8 mouse cellular contexts compared by ENCODE assay signal in genomic region chr6:126702116-126702515, GRCm38 (mm10). TPM values are rescaled to one million over a fixed set of nuclear protein-coding genes. Genes with fewer than 3 reads are reported as not detected.
A peak's percentile ranks its signal among the peaks of the same experiment; 100 is the strongest.
DNase-seq lines count a peak whose midpoint lies in the region; ATAC-seq and TF ChIP-seq lines count a peak whose summit lies in the region.

No protein-coding gene starts in this region.

- H3K27me3 ChIP-seq in C2C12 (ENCODE audit: control insufficient read depth, insufficient read depth, insufficient read length) = peaks cover 27% of the 10 kb centered on the region
- H3K27me3 ChIP-seq in forebrain, embryonic 10.5 days (ENCODE audit: poor library complexity, severe bottlenecking) = peaks cover 35% of the 10 kb centered on the region
- H3K27me3 ChIP-seq in heart, embryonic 16.5 days (ENCODE audit: control insufficient read depth, insufficient read depth, low read length) = peaks cover 39% of the 10 kb centered on the region
- H3K27me3 ChIP-seq in liver, embryonic 15.5 days = 0 out of 2 replicates have a peak, but pooled peaks cover 12% of the 10 kb centered on the region
- 0 out of 2 replicates have a peak, but pooled peaks cover 2% of the 10 kb centered on the region for H3K27me3 ChIP-seq in neural tube, embryonic 11.5 days (ENCODE audit: control insufficient read depth, insufficient read depth, low read length)
- H3K27me3 ChIP-seq in testis, adult 2 months (ENCODE audit: control insufficient read depth, insufficient read depth, low read length) = no peaks in the 10 kb centered on the region

- H3K4me1 ChIP-seq in forebrain, embryonic 10.5 days = peaks cover 9% of the 10 kb centered on the region
- 0 out of 2 replicates have a peak, but pooled peaks cover 2% of the 10 kb centered on the region for H3K4me1 ChIP-seq in heart, embryonic 16.5 days (ENCODE audit: control insufficient read depth, insufficient read depth, low read length)
- H3K4me1 ChIP-seq in liver, embryonic 15.5 days (replicated peaks) = no peaks in the 10 kb centered on the region
- H3K4me1 ChIP-seq in neural tube, embryonic 11.5 days (ENCODE audit: control insufficient read depth, insufficient read depth, low read length) = no peaks in the 10 kb centered on the region
- H3K4me1 ChIP-seq in testis, adult 2 months (ENCODE audit: control insufficient read depth, insufficient read depth, low read length) = no peaks in the 10 kb centered on the region; the same call in 1 of the 2 replicates

- no peaks in the 10 kb centered on the region for H3K79me3 ChIP-seq in C2C12 (ENCODE audit: low read depth)

- H3K79me2 ChIP-seq in C2C12 (ENCODE audit: control insufficient read depth, insufficient read depth) = no peaks in the 10 kb centered on the region

- H3K9me3 ChIP-seq in forebrain, embryonic 10.5 days = no peaks in the 10 kb centered on the region
- no peaks in the 10 kb centered on the region for H3K9me3 ChIP-seq in heart, embryonic 16.5 days (replicated peaks; ENCODE audit: control insufficient read depth, low read length)
- H3K9me3 ChIP-seq in liver, embryonic 15.5 days (replicated peaks) = no peaks in the 10 kb centered on the region
- H3K9me3 ChIP-seq in neural tube, embryonic 11.5 days (ENCODE audit: control insufficient read depth, low read length) = no peaks in the 10 kb centered on the region

- peak overlapping the region; percentile 49; the same call in 1 of the 2 replicates for H3K9ac ChIP-seq in heart, embryonic 16.5 days (ENCODE audit: low read length)
- H3K9ac ChIP-seq in liver, embryonic 15.5 days = no peak overlapping the region
- H3K9ac ChIP-seq in neural tube, embryonic 11.5 days (ENCODE audit: low read length) = no peak overlapping the region

- TF ChIP-seq CTCF in C2C12 (IDR thresholded peaks at IDR 0.05; ENCODE audit: control insufficient read depth, insufficient read depth, insufficient read length) = peak; percentile 46
- TF ChIP-seq CTCF in brain, embryonic 14.5 days (IDR thresholded peaks at IDR 0.05; ENCODE audit: borderline replicate concordance, extremely low read depth, insufficient read depth, insufficient read length) = peak; percentile 91
- TF ChIP-seq CTCF in testis, adult 2 months (IDR thresholded peaks at IDR 0.05; ENCODE audit: control insufficient read depth, insufficient read depth, insufficient replicate concordance, low read depth, low read length) = peak; percentile 71

- 0 out of 2 replicates have a peak, but pooled peaks have one; percentile 23 for ATAC-seq in heart, embryonic 16.5 days (replicated peaks; ENCODE audit: extremely low read depth, insufficient read depth, low FRiP score)
- no peak for ATAC-seq in liver, embryonic 15.5 days (ENCODE audit: insufficient read depth)
- ATAC-seq in neural tube, embryonic 11.5 days (ENCODE audit: insufficient read depth, low FRiP score, low TSS enrichment) = peak; percentile 64

- no peaks in the 10 kb centered on the region for H3K36me3 ChIP-seq in C2C12 (ENCODE audit: control insufficient read depth, insufficient read depth)
- no peaks in the 10 kb centered on the region for H3K36me3 ChIP-seq in forebrain, embryonic 10.5 days (replicated peaks)
- no peaks in the 10 kb centered on the region for H3K36me3 ChIP-seq in heart, embryonic 16.5 days (ENCODE audit: control insufficient read depth, insufficient read depth)
- H3K36me3 ChIP-seq in liver, embryonic 15.5 days (replicated peaks) = no peaks in the 10 kb centered on the region
- H3K36me3 ChIP-seq in neural tube, embryonic 11.5 days (ENCODE audit: control insufficient read depth, insufficient read depth, low read length) = no peaks in the 10 kb centered on the region
- H3K36me3 ChIP-seq in testis, adult 2 months (ENCODE audit: control insufficient read depth, insufficient read depth, low read length) = no peaks in the 10 kb centered on the region

- H3K4me2 ChIP-seq in heart, embryonic 16.5 days (ENCODE audit: low read depth, low read length) = peak overlapping the region; percentile 54
- peak overlapping the region; percentile 46 for H3K4me2 ChIP-seq in liver, embryonic 15.5 days
- H3K4me2 ChIP-seq in neural tube, embryonic 11.5 days (ENCODE audit: low read depth) = no peak overlapping the region

- no peak overlapping the region for H3ac ChIP-seq in C2C12 (ENCODE audit: control insufficient read depth, insufficient read length, low read depth)

- H3K4me3 ChIP-seq in C2C12 (ENCODE audit: insufficient read depth, poor library complexity, severe bottlenecking) = no peak overlapping the region
- H3K4me3 ChIP-seq in forebrain, embryonic 10.5 days = no peak overlapping the region
- H3K4me3 ChIP-seq in heart, embryonic 16.5 days (ENCODE audit: low read length) = no peak overlapping the region
- peak overlapping the region; percentile 22; the same call in 1 of the 2 replicates for H3K4me3 ChIP-seq in liver, embryonic 15.5 days (replicated peaks)
- no peak overlapping the region for H3K4me3 ChIP-seq in neural tube, embryonic 11.5 days (ENCODE audit: low read depth, low read length)
- H3K4me3 ChIP-seq in testis, adult 2 months (ENCODE audit: control insufficient read depth, low read depth, low read length) = peak overlapping the region; percentile 56

- 4% methylated on average over 12 of the region's 12 CpGs for WGBS in forebrain, embryonic 10.5 days
- 3% methylated on average over 12 of the region's 12 CpGs for WGBS in heart, embryonic 16.5 days
- WGBS in liver, embryonic 15.5 days (ENCODE audit: insufficient replicate concordance) = 3% methylated on average over 12 of the region's 12 CpGs
- 4% methylated on average over 12 of the region's 12 CpGs for WGBS in neural tube, embryonic 11.5 days

- H3K27ac ChIP-seq in forebrain, embryonic 10.5 days = no peak overlapping the region
- H3K27ac ChIP-seq in heart, embryonic 16.5 days (ENCODE audit: low read length) = no peak overlapping the region
- no peak overlapping the region for H3K27ac ChIP-seq in liver, embryonic 15.5 days (replicated peaks)
- H3K27ac ChIP-seq in neural tube, embryonic 11.5 days (ENCODE audit: low read depth, low read length) = no peak overlapping the region
- H3K27ac ChIP-seq in testis, adult 2 months (ENCODE audit: control insufficient read depth, insufficient read depth, low read depth, low read length) = no peak overlapping the region

- DNase-seq in brain, embryonic 14.5 days (ENCODE audit: low read depth) = peak; percentile 92
- DNase-seq in forebrain, embryonic 10.5 days (ENCODE audit: extremely low spot score, low spot score) = peak; percentile 85
- DNase-seq in kidney, postnatal 36 days = peak; percentile 69 to 86
- peak; percentile 78 for DNase-seq in neural tube, embryonic 11.5 days (ENCODE audit: low spot score)

- TF ChIP-seq POLR2A in brain, embryonic 14.5 days (IDR thresholded peaks at IDR 0.05; ENCODE audit: borderline replicate concordance, extremely low read depth, insufficient read depth, insufficient read length, poor library complexity, severe bottlenecking) = no peak
- TF ChIP-seq POLR2A in testis, adult 2 months (IDR thresholded peaks at IDR 0.05; ENCODE audit: control insufficient read depth, low read depth, low read length) = no peak

TF ChIP-seq in C2C12, 6 proteins besides CTCF, POLR2A, EP300 and RAD21:
- no peak for TF ChIP-seq MYOG (IDR thresholded peaks at IDR 0.05; ENCODE audit: control insufficient read depth, extremely low read depth, insufficient read length)
- no peak for TF ChIP-seq FOSL1 (IDR thresholded peaks at IDR 0.05; ENCODE audit: insufficient read depth, low read length, poor library complexity, severe bottlenecking)
- no peak for TF ChIP-seq MYOD1 (IDR thresholded peaks at IDR 0.05; ENCODE audit: control insufficient read depth, insufficient read length, low read depth)
- TF ChIP-seq MAX (IDR thresholded peaks at IDR 0.05) = no peak
- TF ChIP-seq CEBPB (IDR thresholded peaks at IDR 0.05; ENCODE audit: low read depth) = no peak
- TF ChIP-seq USF1 (IDR thresholded peaks at IDR 0.05; ENCODE audit: low read depth) = no peak
TF ChIP-seq in C2C12: peak in this region for 0.

RNA-seq across cellular contexts. Expression of gene Kcna6, which starts 38.4 kb away (rescaled TPM):
- 0.01 TPM for polyA plus RNA-seq in C2C12 (2012; fragmentation: generic; extraction: Trizol)
- polyA plus RNA-seq in brain, embryonic 14.5 days (2012; rRNA removed) = 7.9 and 14.8 TPM in 2 replicates
- 2.9 and 3.4 TPM in 2 replicates for polyA plus RNA-seq in forebrain, embryonic 10.5 days (2016; fragmentation: Nextera tagmentation; extraction: Ambion mirVana)
- polyA plus RNA-seq in heart, embryonic 16.5 days (2015; fragmentation: Nextera tagmentation; extraction: Ambion mirVana) = 0.98 and 1.3 TPM in 2 replicates
- 0.10 and 0.16 TPM in 2 replicates for polyA plus RNA-seq in liver, embryonic 15.5 days (2015; fragmentation: Nextera tagmentation; extraction: Ambion mirVana)
- polyA plus RNA-seq in neural tube, embryonic 11.5 days (2014; fragmentation: Nextera tagmentation; extraction: Ambion mirVana) = 7.7 and 10.5 TPM in 2 replicates
- polyA plus RNA-seq in testis, adult 2 months (2012; rRNA removed) = 0.25 and 0.31 TPM in 2 replicates

RNA-seq across cellular contexts. Expression of gene Kcna1, which starts 55.9 kb away (rescaled TPM):
- polyA plus RNA-seq in C2C12 (2012; fragmentation: generic; extraction: Trizol) = not detected
- polyA plus RNA-seq in brain, embryonic 14.5 days (2012; rRNA removed) = 1.3 TPM in 2 replicates
- polyA plus RNA-seq in forebrain, embryonic 10.5 days (2016; fragmentation: Nextera tagmentation; extraction: Ambion mirVana) = 0.88 and 1.1 TPM in 2 replicates
- 0.26 and 0.37 TPM in 2 replicates for polyA plus RNA-seq in heart, embryonic 16.5 days (2015; fragmentation: Nextera tagmentation; extraction: Ambion mirVana)
- 0.06 TPM in 1 of 2 replicates, not detected in the other for polyA plus RNA-seq in liver, embryonic 15.5 days (2015; fragmentation: Nextera tagmentation; extraction: Ambion mirVana)
- 1.4 and 1.5 TPM in 2 replicates for polyA plus RNA-seq in neural tube, embryonic 11.5 days (2014; fragmentation: Nextera tagmentation; extraction: Ambion mirVana)
- 0.19 and 0.22 TPM in 2 replicates for polyA plus RNA-seq in testis, adult 2 months (2012; rRNA removed)

Comparison
In these comparisons a context has a peak if more than half of its experiments do, and no peak if none do; other contexts are left out.
1. H3K4me3 ChIP-seq: peak in liver, embryonic 15.5 days (single experiment) and testis, adult 2 months (single experiment); none in C2C12 (single experiment), forebrain, embryonic 10.5 days (single experiment), heart, embryonic 16.5 days (single experiment) and neural tube, embryonic 11.5 days (single experiment).
2. Peak in every context shown above with its lines, with median percentiles within 50 percentile points of each other: CTCF ChIP-seq and DNase-seq.